Mouse (Mus musculus) urinary bladder, postnatal 14 days (tissue): ENCODE measurements at regions not wholly inside any gene's neighbourhood (a gene's known extent, or its start where the extent isn't known, plus 50 kb on each side); places are given as distances from the start of the nearest gene placed in this dataset.

Experiments
- DNase-seq: peaks from one replicate; pipeline ENCODE4 v3.0.0; 2021; ENCODE audit warnings: low spot score

DNA sequence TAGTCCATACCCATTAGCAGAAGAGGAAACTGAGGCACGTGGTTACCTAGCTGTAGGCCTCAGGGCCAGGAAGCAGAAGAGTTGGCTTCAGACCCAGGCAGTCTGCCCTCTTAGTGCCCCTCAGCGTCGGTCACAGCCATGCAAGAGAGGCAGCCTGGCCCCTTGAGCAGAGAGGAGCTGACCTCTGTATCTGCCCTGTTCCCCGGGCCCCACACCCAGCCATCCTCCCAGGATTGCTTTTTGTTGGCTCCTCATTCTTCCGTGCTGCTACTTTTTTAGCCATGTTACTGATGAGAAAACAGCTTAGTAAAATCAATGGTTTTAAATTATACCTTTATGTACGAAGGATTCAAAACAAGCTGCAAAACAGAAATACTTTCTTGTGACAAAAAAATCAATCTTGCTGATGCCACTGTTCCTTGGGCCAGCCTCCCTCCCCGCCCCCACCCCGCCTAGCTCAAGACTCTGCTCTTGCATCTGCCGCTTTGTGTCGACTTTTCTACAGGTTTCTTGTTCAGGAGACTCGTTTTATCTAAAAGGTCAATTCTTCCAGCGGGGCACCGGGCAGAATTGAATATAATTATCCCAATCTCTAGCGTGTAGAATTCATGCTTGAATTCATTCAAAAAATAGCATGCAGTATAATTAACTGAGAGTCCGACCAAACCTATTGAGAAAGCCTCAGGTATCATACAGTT is 70.8 kb downstream of the Sall1 start:
- no peak for DNase-seq

DNA sequence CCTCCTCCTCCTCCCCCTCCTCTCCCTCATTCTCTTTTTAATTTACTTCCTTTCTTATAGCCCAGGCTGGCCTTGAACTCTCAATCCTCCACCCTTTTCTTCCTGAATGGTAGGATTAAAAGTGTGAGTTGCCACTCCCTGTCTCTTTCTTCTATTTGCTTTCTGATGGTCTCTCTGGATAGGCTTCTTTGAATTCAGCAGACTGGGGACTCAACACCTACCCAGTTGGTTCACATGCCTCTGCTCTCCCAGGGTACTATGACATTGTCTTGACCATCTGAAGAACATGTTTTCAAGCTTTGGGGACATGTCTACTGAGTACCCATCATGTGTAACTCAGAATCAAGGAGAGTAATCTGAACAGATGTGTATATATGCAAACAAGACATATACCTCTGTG is 85.1 kb downstream of the Sall1 start:
- no peak for DNase-seq

DNA sequence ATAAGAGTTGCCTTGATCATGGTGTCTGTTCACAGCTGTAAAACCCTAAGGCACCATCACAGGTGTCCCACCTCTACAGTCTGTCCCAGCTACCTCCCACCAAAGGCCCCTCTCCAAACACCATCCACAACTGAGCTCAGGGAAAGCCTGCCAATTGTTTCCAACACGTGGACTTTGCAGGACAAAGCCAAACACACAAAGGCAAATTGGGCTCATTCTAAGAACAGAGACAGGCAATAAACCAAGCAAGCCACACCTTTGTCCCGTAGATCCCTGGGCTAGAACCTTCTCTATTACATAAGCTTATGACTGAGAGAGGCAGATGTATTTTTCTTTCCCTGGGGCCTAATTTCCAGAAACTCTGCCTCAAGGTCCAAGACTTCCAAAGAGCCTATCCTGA is 90.8 kb downstream of the Sall1 start:
- DNase-seq = no peak

DNA sequence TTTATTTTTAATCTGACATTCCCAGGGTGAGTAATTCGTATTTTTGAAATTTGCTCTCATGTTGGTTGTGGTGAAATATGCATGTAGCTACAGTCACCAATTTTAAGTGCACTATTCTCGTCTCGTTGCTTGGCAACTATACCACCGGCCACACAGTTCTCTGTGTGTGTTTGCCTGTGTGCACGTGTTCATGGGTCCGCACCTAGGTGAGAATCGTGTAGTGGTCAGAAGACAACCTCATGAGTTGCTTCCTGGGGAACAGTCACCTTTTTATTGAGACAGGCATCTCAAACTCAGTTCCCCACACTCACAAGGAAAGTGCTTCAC is 92.2 kb downstream of the Sall1 start:
- no peak for DNase-seq

DNA sequence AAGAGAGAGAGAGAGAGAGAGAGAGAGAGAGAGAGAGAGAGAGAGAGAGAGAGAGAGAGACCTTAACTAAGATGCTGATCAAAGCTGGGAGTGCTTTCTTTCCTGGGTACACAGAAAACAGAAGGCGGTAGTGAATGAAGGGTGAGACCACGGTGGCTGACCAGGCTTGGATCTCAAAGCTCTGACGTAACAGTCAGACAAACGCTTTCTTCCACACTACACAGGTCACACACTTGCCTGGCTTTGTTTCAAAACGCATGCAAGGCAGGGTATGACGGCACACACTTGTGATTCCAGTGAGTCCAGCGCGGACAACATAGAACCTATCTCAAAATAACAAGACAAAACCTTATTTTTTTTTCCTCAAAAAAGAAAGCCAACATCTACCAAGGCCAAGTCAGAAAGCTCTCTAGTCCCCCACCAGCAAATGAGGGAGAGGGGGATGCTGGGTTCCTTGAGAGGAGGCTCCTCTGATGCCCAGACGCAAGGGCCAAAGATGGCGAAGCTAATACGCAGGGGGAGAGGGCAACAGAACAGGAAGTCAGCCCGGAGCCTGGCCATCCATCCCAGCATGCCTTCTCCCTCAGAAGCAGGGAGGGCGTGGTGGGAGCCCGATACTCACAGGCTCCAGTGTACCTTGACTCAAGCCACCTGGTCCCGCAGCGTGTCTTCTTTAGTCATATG is 92.7 kb downstream of the Sall1 start:
- DNase-seq = no peak

DNA sequence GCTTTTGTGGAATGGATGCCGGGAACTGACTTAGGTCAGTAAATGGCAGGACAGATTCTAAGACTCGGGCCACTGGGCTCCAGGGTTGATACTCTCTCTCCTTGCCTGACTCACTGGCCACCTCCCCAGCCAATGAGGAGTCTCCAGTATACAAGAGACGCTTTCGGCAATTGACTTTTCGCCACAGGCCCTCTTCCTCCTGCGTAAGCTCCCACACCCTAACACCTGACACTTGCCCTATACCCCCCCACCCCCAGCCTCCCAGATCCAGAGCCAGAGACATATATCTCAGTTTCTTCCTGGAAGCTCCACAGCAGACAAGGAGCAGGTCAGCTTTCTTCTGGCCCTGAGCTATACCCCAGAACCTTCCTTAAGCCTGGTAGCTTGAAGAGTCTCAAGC is 94.0 kb downstream of the Sall1 start:
- DNase-seq = no peak

DNA sequence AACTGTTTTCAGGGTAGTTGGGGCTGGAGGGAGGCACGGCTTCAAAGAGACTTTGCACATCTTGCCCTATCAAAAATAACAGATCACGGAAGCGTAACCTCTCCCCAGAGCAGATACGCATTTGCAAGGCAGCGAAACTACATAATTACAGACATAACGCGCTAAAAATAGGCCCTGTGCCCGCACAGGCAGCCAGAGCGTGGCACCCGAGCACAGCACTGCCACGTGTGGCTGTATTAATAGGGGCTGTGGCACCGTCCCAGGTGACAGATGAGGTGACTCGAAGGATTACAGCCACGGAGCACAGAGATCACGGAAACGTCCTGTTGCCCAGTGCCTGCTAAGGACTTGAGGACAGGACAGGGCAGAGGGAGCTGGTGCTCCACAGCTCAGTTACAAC is 95.0 kb downstream of the Sall1 start:
- no peak for DNase-seq

DNA sequence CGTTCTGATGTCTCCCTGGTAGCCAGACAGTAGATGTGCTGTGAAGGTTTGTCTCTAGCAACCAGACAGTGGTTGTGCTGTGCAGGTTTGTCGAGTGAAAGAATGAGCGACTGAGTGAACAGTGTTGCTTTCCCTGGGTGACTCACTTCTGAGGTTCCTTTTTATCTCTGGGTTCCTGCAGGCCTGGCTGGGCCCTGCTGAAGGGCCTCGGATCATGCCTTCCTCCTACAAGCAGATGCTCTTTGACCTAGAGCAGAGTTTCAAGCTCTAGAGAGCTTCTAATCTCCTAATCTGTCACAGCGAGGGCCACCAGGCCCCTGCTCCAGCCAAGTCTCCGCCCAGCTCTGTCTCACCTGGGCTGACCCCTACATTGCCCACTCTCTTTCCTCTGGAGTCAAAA is 95.6 kb downstream of the Sall1 start:
- no peak for DNase-seq

DNA sequence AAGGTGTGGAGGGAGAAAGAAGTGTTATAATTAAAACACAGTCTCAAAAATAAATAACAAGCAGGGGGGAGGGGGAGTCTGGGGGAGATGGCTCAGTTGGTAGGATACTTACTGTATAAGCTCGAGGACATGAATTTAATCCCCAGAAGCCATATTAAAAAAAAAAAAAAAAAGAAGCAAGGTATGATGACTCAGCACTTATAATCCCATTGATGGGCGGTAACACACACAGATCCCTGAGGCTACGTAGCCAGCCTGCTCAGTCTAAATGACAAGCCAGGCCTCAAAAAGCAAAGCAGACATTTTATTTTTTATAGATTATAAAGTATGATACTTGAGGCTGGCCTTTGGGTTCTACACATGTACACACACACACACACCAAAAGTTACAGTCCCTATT is 96.6 kb downstream of the Sall1 start:
- DNase-seq = no peak

DNA sequence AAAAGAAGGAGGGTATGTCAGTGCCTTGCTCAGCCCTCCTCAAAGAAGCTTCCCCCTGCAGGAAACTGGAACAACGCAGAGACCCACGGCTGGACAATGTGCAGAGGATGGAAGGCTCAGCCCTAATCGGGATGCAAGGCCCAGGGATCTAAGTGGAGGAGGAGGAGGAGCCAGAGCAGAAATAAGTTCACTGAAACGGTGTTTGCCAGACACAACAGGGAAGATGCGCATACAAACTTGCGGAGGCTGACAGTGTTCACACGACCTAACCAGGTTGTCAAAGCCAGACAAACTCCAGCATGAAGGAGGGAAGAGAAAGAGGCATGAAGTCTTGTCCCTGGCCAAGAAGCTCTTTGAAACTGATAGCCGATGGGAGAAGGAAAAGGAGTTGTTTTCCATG is 98.3 kb downstream of the Sall1 start:
- no peak for DNase-seq

DNA sequence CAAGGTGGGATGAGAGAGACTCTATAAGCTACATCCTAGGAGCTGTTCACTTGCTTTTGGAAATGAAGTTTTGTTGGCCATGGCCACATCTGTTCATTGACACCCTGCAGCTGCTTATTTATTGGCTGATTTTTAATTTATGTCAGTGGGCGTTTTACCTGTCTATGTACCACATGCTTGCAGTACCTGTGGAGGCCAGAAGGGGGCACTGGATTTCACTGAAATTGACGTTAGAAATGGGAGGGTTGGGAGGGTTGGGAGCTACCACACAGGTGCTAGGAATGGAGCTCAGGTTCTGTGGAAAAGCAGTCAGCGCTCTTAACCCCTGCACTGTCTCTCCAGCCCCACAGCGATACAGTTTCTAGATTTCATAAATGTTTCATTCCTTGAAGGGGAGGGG is 99.9 kb downstream of the Sall1 start:
- no peak for DNase-seq

DNA sequence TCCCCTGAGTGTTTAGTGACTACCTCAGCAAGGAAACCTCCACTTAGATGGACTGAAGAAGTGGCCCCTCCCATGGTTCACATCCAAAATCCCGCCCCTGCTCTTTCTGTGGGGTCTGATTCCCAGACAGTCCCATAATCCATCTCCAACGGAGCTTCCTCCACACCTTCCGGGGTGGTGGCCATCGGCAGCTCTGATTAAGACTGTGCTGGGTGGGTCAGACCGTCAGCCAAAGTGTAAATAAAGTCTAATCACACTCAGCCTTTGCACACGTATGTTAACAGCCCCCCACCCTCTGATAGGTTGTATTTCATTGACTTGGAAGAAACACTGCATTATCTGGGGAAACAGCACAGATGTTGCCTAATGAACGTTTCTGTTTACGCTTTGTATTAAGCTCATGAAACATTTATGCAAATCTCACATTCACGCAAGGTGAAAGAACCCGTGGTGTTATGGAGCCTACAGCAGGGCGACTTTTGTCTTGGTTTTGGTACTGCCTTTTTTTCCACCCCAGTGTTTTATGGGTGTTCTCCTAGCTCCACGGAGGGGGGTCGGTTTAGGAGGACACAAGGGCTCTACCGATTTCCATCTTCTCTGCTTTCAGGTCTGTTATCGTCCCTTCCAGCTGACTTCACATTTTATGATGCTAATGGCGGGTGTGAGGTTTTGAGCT is 104.8 kb downstream of the Sall1 start:
- no peak for DNase-seq

DNA sequence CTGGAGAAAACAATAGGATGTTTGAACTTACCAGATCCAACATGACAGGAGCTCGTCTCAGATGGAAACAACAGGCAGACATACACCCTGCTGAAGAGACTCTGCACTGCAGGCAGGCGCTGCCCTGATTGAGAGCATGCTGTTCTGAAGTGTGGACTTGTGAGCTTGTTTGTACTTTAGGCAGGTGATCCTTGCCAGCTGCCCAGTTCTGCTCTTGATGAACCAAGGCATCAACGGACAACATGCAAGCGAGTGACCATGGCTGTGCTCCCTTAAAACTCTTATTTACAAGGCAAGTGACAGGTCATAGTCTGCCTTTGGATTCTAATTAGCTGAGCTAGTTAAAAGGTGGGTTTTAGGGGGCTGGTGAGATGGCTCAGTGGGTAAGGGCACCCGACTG is 109.3 kb downstream of the Sall1 start:
- no peak for DNase-seq

DNA sequence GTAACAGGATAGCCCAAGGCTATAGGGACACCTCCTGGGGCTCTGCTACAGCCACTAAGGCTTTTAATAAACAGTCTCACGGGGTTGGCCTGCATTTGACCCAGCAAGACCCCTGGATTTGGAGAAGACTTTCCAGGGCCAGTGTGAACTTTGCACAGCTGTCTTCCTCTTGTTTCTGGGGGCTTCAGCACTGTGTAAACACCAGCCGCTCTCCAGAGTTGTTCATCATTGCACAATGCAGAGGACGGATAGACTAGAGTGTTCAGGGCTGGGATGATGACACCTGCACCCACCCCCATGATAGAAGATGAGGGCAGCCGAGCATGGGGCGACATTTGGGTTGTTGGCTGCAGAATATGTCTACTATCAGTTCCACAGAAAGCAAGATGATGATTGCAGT is 112.9 kb downstream of the Sall1 start:
- no peak for DNase-seq

DNA sequence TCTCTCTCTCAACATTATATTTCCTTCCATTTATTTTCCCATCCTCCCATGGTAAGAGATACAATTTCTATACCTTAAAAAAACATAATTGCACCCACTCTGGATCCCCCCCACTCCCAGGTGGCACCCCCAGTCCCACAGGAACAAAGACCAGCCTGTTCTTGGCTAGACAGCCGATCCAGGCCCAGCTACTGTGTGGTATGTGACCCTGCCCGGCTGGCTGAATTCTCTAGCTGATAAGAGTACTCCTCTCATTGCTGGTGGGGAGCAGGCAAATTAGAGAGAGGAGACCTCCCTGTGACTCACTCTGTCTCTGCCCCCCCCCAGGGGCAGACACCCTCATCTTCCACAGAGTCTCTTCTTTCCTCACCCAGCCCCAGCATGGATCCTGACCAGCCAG is 113.6 kb downstream of the Sall1 start:
- DNase-seq = no peak

DNA sequence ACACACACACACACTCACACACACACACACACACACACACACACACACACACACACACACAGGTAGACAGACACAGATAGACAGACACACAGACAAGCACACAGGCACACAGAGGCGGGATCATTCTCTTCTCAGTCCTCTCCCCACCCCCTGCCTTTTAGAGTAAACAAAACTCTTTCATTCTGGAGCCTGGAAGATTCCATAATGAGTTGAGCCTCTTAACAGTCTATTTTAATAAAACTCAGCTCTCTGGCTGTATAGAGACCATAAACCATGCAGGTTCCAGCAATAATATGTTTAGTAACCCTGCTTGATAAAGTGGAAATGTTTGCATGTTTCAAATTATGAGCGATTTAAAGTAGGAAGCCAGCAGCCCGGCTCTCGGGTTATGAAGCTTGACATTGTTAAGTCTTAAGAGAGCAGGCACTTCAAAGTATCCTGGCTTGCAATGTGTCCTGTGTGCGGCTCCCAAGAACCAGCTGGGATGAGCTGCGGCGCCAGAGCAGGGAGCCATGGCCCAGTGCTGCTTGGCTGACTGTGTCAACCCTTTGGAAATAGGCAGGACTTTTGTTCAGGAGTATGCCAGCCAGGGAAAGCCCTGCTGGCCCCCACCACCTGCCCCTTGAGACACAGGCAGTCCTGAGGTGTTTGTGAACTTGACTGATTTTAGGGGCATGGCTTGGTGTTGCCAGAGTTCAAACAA is 115.1 kb downstream of the Sall1 start:
- DNase-seq = no peak

DNA sequence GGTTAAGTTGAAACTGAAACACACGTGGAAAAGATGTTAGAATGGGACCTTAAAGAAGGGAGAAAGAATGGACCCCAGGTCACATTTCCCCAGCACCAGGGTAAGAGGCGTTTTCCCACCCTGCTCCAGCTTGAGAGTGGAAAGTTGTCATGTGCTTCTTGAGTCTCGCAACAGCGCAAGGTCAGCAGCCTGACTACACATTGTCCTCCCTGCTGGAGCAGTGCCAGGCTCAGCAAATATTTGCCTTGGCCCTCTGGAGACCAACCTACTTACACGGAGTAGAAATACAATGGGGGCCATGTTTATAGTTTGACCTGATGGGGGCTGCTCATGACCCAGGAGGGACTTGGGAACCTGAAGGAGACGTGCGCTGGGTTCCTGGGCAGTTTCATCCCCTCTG is 121.1 kb downstream of the Sall1 start:
- DNase-seq = peak; percentile 8

DNA sequence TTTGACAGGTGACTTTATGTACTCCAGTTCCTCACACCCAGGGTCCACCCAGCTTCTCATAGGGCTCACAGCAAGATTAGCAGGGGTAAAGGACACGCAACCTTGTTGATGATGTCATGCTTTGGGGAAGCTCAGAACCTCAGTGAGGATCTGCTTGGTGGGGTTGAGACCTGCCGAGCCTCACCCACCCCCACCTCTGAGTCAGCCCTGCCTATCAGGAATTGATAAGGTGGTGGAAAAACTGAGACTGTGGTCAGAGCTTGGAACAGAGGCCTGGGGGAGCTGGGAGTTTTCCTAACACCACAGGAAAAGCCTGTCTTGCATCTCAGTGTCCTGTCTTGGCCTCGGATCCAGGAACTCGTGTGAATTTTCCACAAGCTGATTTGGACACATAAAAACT is 122.0 kb downstream of the Sall1 start:
- DNase-seq = no peak

DNA sequence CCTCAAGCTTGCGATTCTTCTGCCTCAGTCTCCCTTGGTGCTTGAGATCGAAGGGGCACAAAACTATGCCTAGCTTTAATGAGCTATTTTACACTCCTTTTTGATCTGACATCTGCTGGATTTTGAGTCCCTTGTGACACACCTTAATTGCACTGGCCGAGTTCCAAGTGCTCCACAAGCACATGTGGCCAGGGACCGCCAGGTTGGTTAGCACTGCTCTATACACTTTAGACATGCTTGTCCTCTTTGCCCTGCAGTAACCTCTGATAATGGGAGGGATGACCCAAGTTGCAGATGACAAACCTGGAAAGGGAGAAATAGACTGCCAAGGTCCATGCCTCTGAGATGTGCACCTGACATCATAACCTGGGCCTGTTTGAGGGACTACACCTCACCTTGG is 124.7 kb downstream of the Sall1 start:
- DNase-seq = no peak

DNA sequence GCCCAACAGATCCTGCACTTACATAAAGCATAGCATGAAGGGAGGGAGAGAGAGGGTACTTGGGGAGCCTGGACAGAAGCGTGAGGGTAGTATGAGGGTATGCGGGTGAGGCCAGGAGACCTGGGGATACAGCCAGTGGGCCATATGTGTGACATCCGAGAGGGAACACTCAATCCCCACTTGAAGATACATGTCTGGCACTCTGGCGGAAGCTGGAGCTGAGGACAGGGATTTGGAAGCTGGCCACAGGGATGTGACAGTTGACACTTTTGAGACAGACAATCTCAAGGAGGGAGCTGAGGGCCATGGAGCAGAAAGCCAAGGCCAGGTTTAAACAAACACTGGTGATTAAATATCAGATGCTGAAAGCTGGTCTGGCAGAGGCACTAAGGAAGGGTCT is 127.9 kb downstream of the Sall1 start:
- no peak for DNase-seq

DNA sequence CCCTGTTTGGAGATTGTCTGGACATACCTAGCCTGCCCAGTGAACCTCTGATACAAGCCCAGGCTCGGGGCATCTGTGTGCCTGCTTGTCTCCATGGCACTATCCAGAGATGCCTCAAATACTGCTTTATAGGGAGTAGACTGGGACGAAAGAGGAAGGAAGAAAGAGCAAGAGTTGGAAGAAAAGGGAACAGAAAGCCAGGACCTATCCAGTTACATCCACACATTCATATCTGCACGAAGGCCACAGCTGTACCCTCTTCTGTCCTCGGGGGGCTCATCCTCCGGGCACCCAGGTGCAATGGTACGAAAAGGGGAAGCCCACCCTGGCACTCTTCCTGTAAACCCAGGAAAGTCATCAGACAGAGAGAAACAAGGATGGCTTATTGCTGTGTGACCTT is 129.3 kb downstream of the Sall1 start:
- no peak for DNase-seq

DNA sequence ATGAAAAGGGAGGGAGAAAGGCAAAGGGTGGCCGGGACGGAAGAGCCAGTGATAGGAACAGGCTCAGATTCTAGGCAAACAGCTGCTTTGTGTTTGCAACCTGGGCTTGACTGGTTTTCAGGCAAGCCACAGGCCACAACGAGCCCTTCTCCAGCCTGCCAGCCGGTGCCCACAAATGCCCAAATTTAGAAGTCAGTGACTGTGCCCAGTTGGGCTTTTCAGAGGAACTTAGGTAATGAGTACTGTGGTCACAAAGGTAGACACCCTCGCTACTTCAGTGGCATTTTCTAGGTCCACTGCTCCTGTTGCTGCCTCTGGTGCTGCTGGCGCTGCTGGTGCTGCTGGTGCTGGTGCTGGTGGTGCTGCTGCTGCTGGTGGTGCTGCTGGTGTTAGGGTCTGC is 129.8 kb downstream of the Sall1 start:
- no peak for DNase-seq

DNA sequence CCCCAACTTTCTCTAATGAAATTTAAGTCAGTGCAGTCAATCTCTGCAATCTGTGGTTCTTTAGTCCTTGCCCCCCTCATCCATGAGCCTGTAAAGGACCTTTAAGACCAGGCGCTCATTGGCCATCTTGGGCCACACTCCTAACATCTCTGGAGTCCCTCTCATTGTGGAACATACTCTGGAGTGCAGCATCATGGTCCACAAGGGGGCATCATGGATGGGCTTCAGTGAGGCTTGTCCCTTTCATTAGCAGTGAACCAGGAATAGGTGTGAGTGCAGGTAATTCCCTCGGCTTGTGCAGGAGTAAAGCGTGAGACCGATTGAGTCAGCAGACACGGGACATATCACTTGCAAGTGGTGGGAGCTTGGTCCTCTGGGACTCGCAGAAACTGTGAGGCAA is 137.7 kb downstream of the Sall1 start:
- no peak for DNase-seq
